Mouse (Mus musculus): Measurements from ENCODE around the gene Adap1. TPM values are rescaled to one million over a fixed set of nuclear protein-coding genes. Genes with fewer than 3 reads are reported as not detected.

The Adap1 gene
- polyA plus RNA-seq, 1 experiment from 2014 or later: 132 TPM

- peaks cover 20% of the 10 kb centered on the region for H3K36me3 ChIP-seq
- WGBS: 44% methylated on average over 8 of the region's 8 CpGs
- H3K4me1 ChIP-seq (replicated peaks): no peaks in the 10 kb centered on the region
- no peak overlapping the region for H3K4me3 ChIP-seq
- no peak overlapping the region for H3K27ac ChIP-seq (replicated peaks)
- H3K9me3 ChIP-seq: no peaks in the 10 kb centered on the region
- no peak overlapping the region for H3K9ac ChIP-seq
- no peak overlapping the region for H3K4me2 ChIP-seq
- no peak for ATAC-seq (ENCODE audit: low FRiP score, low read depth)
- H3K27me3 ChIP-seq: no peaks in the 10 kb centered on the region
These were observed 53.3 kb downstream of the Adap1 start for GRCm38 (mm10) chr5:139271994-139272554.

- WGBS: 57% methylated on average over 16 of the region's 16 CpGs
- Histone ChIP-seq H3K9me3 (no peaks in the 10 kb centered on the region), H3K27me3 (no peaks in the 10 kb centered on the region), H3K4me1 (replicated peaks) (no peaks in the 10 kb centered on the region), H3K36me3 (peaks cover 31% of the 10 kb centered on the region), H3K4me2 (no peak overlapping the region), H3K9ac (no peak overlapping the region), H3K4me3 (no peak overlapping the region), H3K27ac (replicated peaks) (0 out of 2 replicates have a peak overlapping the region, but pooled peaks have one; percentile 10)
- ATAC-seq (ENCODE audit: low FRiP score, low read depth): no peak
These were observed 54.5 kb downstream of the Adap1 start for GRCm38 (mm10) chr5:139270806-139271521.

- Histone ChIP-seq H3K9ac (no peak overlapping the region), H3K27ac (replicated peaks) (no peak overlapping the region), H3K27me3 (no peaks in the 10 kb centered on the region), H3K4me2 (no peak overlapping the region), H3K36me3 (peaks cover 64% of the 10 kb centered on the region), H3K4me1 (replicated peaks) (no peaks in the 10 kb centered on the region), H3K9me3 (no peaks in the 10 kb centered on the region), H3K4me3 (no peak overlapping the region)
- 90% methylated on average over 4 of the region's 4 CpGs for WGBS
- ATAC-seq (ENCODE audit: low FRiP score, low read depth): no peak
These were observed 57.8 kb downstream of the Adap1 start for GRCm38 (mm10) chr5:139267661-139268060.

- Histone ChIP-seq H3K4me2 (no peak overlapping the region), H3K4me3 (no peak overlapping the region), H3K36me3 (peaks cover 42% of the 10 kb centered on the region), H3K4me1 (replicated peaks) (no peaks in the 10 kb centered on the region), H3K9ac (no peak overlapping the region), H3K9me3 (no peaks in the 10 kb centered on the region), H3K27ac (replicated peaks) (no peak overlapping the region), H3K27me3 (no peaks in the 10 kb centered on the region)
- 90% methylated on average over 4 of the region's 4 CpGs for WGBS
- ATAC-seq (ENCODE audit: low FRiP score, low read depth): no peak
These were observed 64.0 kb downstream of the Adap1 start for GRCm38 (mm10) chr5:139261403-139261802.

- 81% methylated on average over 5 of the region's 5 CpGs for WGBS
- H3K4me3 ChIP-seq: no peak overlapping the region
- H3K9ac ChIP-seq: no peak overlapping the region
- H3K27me3 ChIP-seq: no peaks in the 10 kb centered on the region
- no peak for ATAC-seq (ENCODE audit: low FRiP score, low read depth)
- H3K4me1 ChIP-seq (replicated peaks): peaks cover 11% of the 10 kb centered on the region
- H3K4me2 ChIP-seq: no peak overlapping the region
- no peak overlapping the region for H3K27ac ChIP-seq (replicated peaks)
- peaks cover 26% of the 10 kb centered on the region for H3K36me3 ChIP-seq
- no peaks in the 10 kb centered on the region for H3K9me3 ChIP-seq
These were observed 65.6 kb downstream of the Adap1 start for GRCm38 (mm10) chr5:139259853-139260252.

GRCm38 (mm10) chr5:139258371-139259035 is 66.9 kb downstream of the Adap1 start:
- H3K4me2 ChIP-seq: no peak overlapping the region
- WGBS: 89% methylated on average over 8 of the region's 8 CpGs
- H3K4me3 ChIP-seq: no peak overlapping the region
- no peak for ATAC-seq (ENCODE audit: low FRiP score, low read depth)
- H3K27ac ChIP-seq (replicated peaks): no peak overlapping the region
- H3K4me1 ChIP-seq (replicated peaks): peaks cover 25% of the 10 kb centered on the region
- no peaks in the 10 kb centered on the region for H3K9me3 ChIP-seq
- H3K36me3 ChIP-seq: peaks cover 13% of the 10 kb centered on the region
- H3K9ac ChIP-seq: no peak overlapping the region
- no peaks in the 10 kb centered on the region for H3K27me3 ChIP-seq

- 74% methylated on average over 4 of the region's 4 CpGs for WGBS
- H3K27ac ChIP-seq (replicated peaks): no peak overlapping the region
- H3K4me1 ChIP-seq (replicated peaks): peaks cover 30% of the 10 kb centered on the region
These were observed 67.6 kb downstream of the Adap1 start for GRCm38 (mm10) chr5:139257818-139258217.

GRCm38 (mm10) chr5:139257265-139257664 is 68.2 kb downstream of the Adap1 start:
- Histone ChIP-seq H3K4me1 (replicated peaks) (peaks cover 30% of the 10 kb centered on the region), H3K9ac (no peak overlapping the region), H3K9me3 (no peaks in the 10 kb centered on the region), H3K27me3 (no peaks in the 10 kb centered on the region), H3K4me3 (no peak overlapping the region), H3K27ac (replicated peaks) (no peak overlapping the region), H3K36me3 (0 out of 2 replicates have a peak, but pooled peaks cover 4% of the 10 kb centered on the region), H3K4me2 (no peak overlapping the region)
- no peak for ATAC-seq (ENCODE audit: low FRiP score, low read depth)
- 89% methylated on average over 1 of the region's 1 CpGs for WGBS

More at GRCm38 (mm10) chr5:139257818-139258217, 67.6 kb downstream of the Adap1 start:
- Histone ChIP-seq H3K4me3 (no peak overlapping the region), H3K4me2 (no peak overlapping the region), H3K27me3 (no peaks in the 10 kb centered on the region), H3K36me3 (0 out of 2 replicates have a peak, but pooled peaks cover 6% of the 10 kb centered on the region), H3K9me3 (no peaks in the 10 kb centered on the region), H3K9ac (no peak overlapping the region)
- ATAC-seq (ENCODE audit: low FRiP score, low read depth): no peak

GRCm38 (mm10) chr5:139256211-139256765 is 69.1 kb downstream of the Adap1 start:
- Histone ChIP-seq H3K9ac (no peak overlapping the region), H3K36me3 (0 out of 2 replicates have a peak, but pooled peaks cover 3% of the 10 kb centered on the region), H3K9me3 (no peaks in the 10 kb centered on the region), H3K4me1 (replicated peaks) (peaks cover 37% of the 10 kb centered on the region), H3K4me2 (no peak overlapping the region), H3K27ac (replicated peaks) (no peak overlapping the region), H3K27me3 (no peaks in the 10 kb centered on the region), H3K4me3 (no peak overlapping the region)
- WGBS: 84% methylated on average over 3 of the region's 3 CpGs
- no peak for ATAC-seq (ENCODE audit: low FRiP score, low read depth)

- WGBS: 91% methylated on average over 6 of the region's 6 CpGs
- Histone ChIP-seq H3K4me3 (no peak overlapping the region), H3K9ac (no peak overlapping the region), H3K36me3 (no peaks in the 10 kb centered on the region), H3K9me3 (no peaks in the 10 kb centered on the region), H3K4me2 (no peak overlapping the region), H3K27ac (replicated peaks) (no peak overlapping the region), H3K4me1 (replicated peaks) (peaks cover 38% of the 10 kb centered on the region), H3K27me3 (no peaks in the 10 kb centered on the region)
- ATAC-seq (ENCODE audit: low FRiP score, low read depth): no peak
These were observed 69.6 kb downstream of the Adap1 start for GRCm38 (mm10) chr5:139255777-139256176.

GRCm38 (mm10) chr5:139254938-139255337 is 70.5 kb downstream of the Adap1 start:
- H3K4me2 ChIP-seq: no peak overlapping the region
- no peak overlapping the region for H3K27ac ChIP-seq (replicated peaks)
- H3K4me3 ChIP-seq: no peak overlapping the region
- no peaks in the 10 kb centered on the region for H3K27me3 ChIP-seq
- 86% methylated on average over 6 of the region's 6 CpGs for WGBS
- no peaks in the 10 kb centered on the region for H3K9me3 ChIP-seq
- peaks cover 6% of the 10 kb centered on the region for H3K36me3 ChIP-seq
- no peak overlapping the region for H3K9ac ChIP-seq
- ATAC-seq (ENCODE audit: low FRiP score, low read depth): no peak
- H3K4me1 ChIP-seq (replicated peaks): peaks cover 38% of the 10 kb centered on the region

- WGBS: 9% methylated on average over 6 of the region's 6 CpGs
- peaks cover 38% of the 10 kb centered on the region for H3K4me1 ChIP-seq (replicated peaks)
- peak overlapping the region; percentile 79 for H3K4me3 ChIP-seq
These were observed 72.1 kb downstream of the Adap1 start for GRCm38 (mm10) chr5:139253301-139253741.

More at GRCm38 (mm10) chr5:139253301-139253741, 72.1 kb downstream of the Adap1 start:
- Histone ChIP-seq H3K27ac (replicated peaks) (peak overlapping the region; percentile 95), H3K4me2 (peak overlapping the region; percentile 82), H3K9me3 (no peaks in the 10 kb centered on the region), H3K27me3 (no peaks in the 10 kb centered on the region), H3K9ac (peak overlapping the region; percentile 75), H3K36me3 (peaks cover 19% of the 10 kb centered on the region)
- ATAC-seq (ENCODE audit: low FRiP score, low read depth): no peak
